Mouse (Mus musculus) hindbrain, embryonic 15.5 days (tissue): ENCODE measurements at regions not wholly inside any gene's neighbourhood (a gene's known extent, or its start where the extent isn't known, plus 50 kb on each side); places are given as distances from the start of the nearest gene placed in this dataset.

Experiments used
- ATAC-seq: fragments of 200-750 bp; cut with Nextera tagmentation; 2 replicates; pipeline ENCODE4 v1.8.0; 2017; ENCODE audit warnings: low read depth, moderate number of reproducible peaks, moderate TSS enrichment; ENCODE audit not compliant: low FRiP score
- H3K27ac ChIP-seq: fragments of 300-500 bp; sonication (generic); replicated peaks from 2 replicates; pipeline ENCODE4 v1.5.1; 2015; ENCODE audit warnings: mild to moderate bottlenecking, inconsistent platforms
- H3K27me3 ChIP-seq: fragments of 300-500 bp; sonication (generic); 2 replicates; pipeline ENCODE4 v1.6.1; 2015; ENCODE audit warnings: control low read depth, inconsistent platforms
- H3K36me3 ChIP-seq: fragments of 300-500 bp; sonication (generic); 2 replicates; pipeline ENCODE4 v1.6.1; 2015; ENCODE audit warnings: control low read depth, inconsistent platforms
- H3K4me1 ChIP-seq: fragments of 300-500 bp; sonication (generic); replicated peaks from 2 replicates; pipeline ENCODE4 v1.6.1; 2015; ENCODE audit warnings: control low read depth, inconsistent platforms
- H3K4me2 ChIP-seq: fragments of 300-500 bp; sonication (generic); 2 replicates; pipeline ENCODE4 v1.6.1; 2015; ENCODE audit warnings: moderate library complexity, mild to moderate bottlenecking, inconsistent platforms
- H3K4me3 ChIP-seq: fragments of 300-500 bp; sonication (generic); 2 replicates; pipeline ENCODE4 v1.5.1; 2015; ENCODE audit warnings: mild to moderate bottlenecking, inconsistent platforms
- H3K9ac ChIP-seq: fragments of 300-500 bp; sonication (generic); 2 replicates; pipeline ENCODE4 v1.6.1; 2015; ENCODE audit warnings: inconsistent platforms
- H3K9me3 ChIP-seq: fragments of 300-500 bp; sonication (generic); 2 replicates; pipeline ENCODE4 v1.6.1; 2016; ENCODE audit warnings: control low read depth, inconsistent platforms
- WGBS: fragments of 180-500 bp; shearing (Covaris S2); methylation state at CpG from one replicate; pipeline ENCODE4 v1.1.7; 2015; 5-methylcytosine and 5-hydroxymethylcytosine counted together

GRCm38 (mm10) chr4:56643491-56643890 is 96.4 kb upstream of the Gm26657 start:
- Histone ChIP-seq H3K27ac (peak overlapping the region; percentile 71), H3K4me1 (peaks cover 19% of the 10 kb centered on the region), H3K9me3 (no peaks in the 10 kb centered on the region), H3K4me2 (peak overlapping the region; percentile 50), H3K4me3 (no peak overlapping the region), H3K27me3 (no peaks in the 10 kb centered on the region), H3K9ac (no peak overlapping the region), H3K36me3 (no peaks in the 10 kb centered on the region)
- 69% methylated on average over 1 of the region's 1 CpGs for WGBS
- ATAC-seq = no peak

GRCm38 (mm10) chr4:56639709-56640108 is 100.2 kb upstream of the Gm26657 start:
- no peaks in the 10 kb centered on the region for H3K27me3 ChIP-seq
- H3K4me1 ChIP-seq = peaks cover 15% of the 10 kb centered on the region
- H3K9ac ChIP-seq = no peak overlapping the region
- no peak overlapping the region for H3K4me2 ChIP-seq
- H3K36me3 ChIP-seq = no peaks in the 10 kb centered on the region
- no peaks in the 10 kb centered on the region for H3K9me3 ChIP-seq
- no peak overlapping the region for H3K27ac ChIP-seq
- 58% methylated on average over 4 of the region's 4 CpGs for WGBS
- no peak overlapping the region for H3K4me3 ChIP-seq
- no peak for ATAC-seq

- H3K9ac ChIP-seq = no peak overlapping the region
- H3K36me3 ChIP-seq = no peaks in the 10 kb centered on the region
- WGBS = 58% methylated on average over 14 of the region's 14 CpGs
- no peaks in the 10 kb centered on the region for H3K27me3 ChIP-seq
- no peak overlapping the region for H3K4me3 ChIP-seq
- ATAC-seq = no peak
- no peaks in the 10 kb centered on the region for H3K9me3 ChIP-seq
- no peak overlapping the region for H3K4me2 ChIP-seq
- peaks cover 7% of the 10 kb centered on the region for H3K4me1 ChIP-seq
- H3K27ac ChIP-seq = no peak overlapping the region
These were observed 101.0 kb upstream of the Gm26657 start for GRCm38 (mm10) chr4:56638704-56639478.

GRCm38 (mm10) chr4:56636265-56636664 is 103.6 kb upstream of the Gm26657 start:
- no peak for ATAC-seq
- no peak overlapping the region for H3K27ac ChIP-seq
- 58% methylated on average over 1 of the region's 1 CpGs for WGBS
- no peaks in the 10 kb centered on the region for H3K27me3 ChIP-seq
- no peaks in the 10 kb centered on the region; the same call in 1 of the 2 replicates for H3K4me1 ChIP-seq
- H3K9me3 ChIP-seq = no peaks in the 10 kb centered on the region
- H3K36me3 ChIP-seq = no peaks in the 10 kb centered on the region
- H3K4me2 ChIP-seq = no peak overlapping the region
- no peak overlapping the region for H3K9ac ChIP-seq
- H3K4me3 ChIP-seq = no peak overlapping the region

- Histone ChIP-seq H3K4me3 (no peak overlapping the region), H3K9me3 (no peaks in the 10 kb centered on the region), H3K9ac (no peak overlapping the region), H3K4me2 (no peak overlapping the region), H3K4me1 (no peaks in the 10 kb centered on the region; the same call in 1 of the 2 replicates), H3K27me3 (no peaks in the 10 kb centered on the region), H3K27ac (no peak overlapping the region), H3K36me3 (no peaks in the 10 kb centered on the region)
- 72% methylated on average over 4 of the region's 4 CpGs for WGBS
- ATAC-seq = no peak
These were observed 106.3 kb upstream of the Gm26657 start for GRCm38 (mm10) chr4:56633528-56633927.

- WGBS = 65% methylated on average over 6 of the region's 6 CpGs
- Histone ChIP-seq H3K4me2 (no peak overlapping the region), H3K9ac (no peak overlapping the region), H3K4me1 (no peaks in the 10 kb centered on the region; the same call in 1 of the 2 replicates), H3K27ac (no peak overlapping the region), H3K36me3 (no peaks in the 10 kb centered on the region), H3K27me3 (no peaks in the 10 kb centered on the region), H3K4me3 (no peak overlapping the region), H3K9me3 (no peaks in the 10 kb centered on the region)
- no peak for ATAC-seq
These were observed 109.6 kb upstream of the Gm26657 start for GRCm38 (mm10) chr4:56630251-56630650.

GRCm38 (mm10) chr4:56627206-56627605 is 112.7 kb upstream of the Gm26657 start:
- H3K27me3 ChIP-seq = no peaks in the 10 kb centered on the region
- H3K9me3 ChIP-seq = no peaks in the 10 kb centered on the region
- no peaks in the 10 kb centered on the region for H3K36me3 ChIP-seq
- no peak overlapping the region for H3K27ac ChIP-seq
- WGBS = 64% methylated on average over 7 of the region's 7 CpGs
- no peak overlapping the region for H3K4me2 ChIP-seq
- no peak overlapping the region for H3K4me3 ChIP-seq
- no peaks in the 10 kb centered on the region; the same call in 1 of the 2 replicates for H3K4me1 ChIP-seq
- H3K9ac ChIP-seq = no peak overlapping the region
- ATAC-seq = no peak

- ATAC-seq = no peak
- Histone ChIP-seq H3K4me3 (no peak overlapping the region), H3K27ac (no peak overlapping the region), H3K9ac (no peak overlapping the region), H3K27me3 (no peaks in the 10 kb centered on the region), H3K4me1 (no peaks in the 10 kb centered on the region), H3K36me3 (no peaks in the 10 kb centered on the region), H3K4me2 (no peak overlapping the region), H3K9me3 (no peaks in the 10 kb centered on the region)
- WGBS = 83% methylated on average over 4 of the region's 4 CpGs
These were observed 118.1 kb upstream of the Gm26657 start for GRCm38 (mm10) chr4:56621782-56622181.

- H3K4me1 ChIP-seq = no peaks in the 10 kb centered on the region
- no peak overlapping the region for H3K9ac ChIP-seq
- no peak overlapping the region for H3K27ac ChIP-seq
- no peak overlapping the region for H3K4me3 ChIP-seq
- no peak for ATAC-seq
- H3K9me3 ChIP-seq = no peaks in the 10 kb centered on the region
- no peaks in the 10 kb centered on the region for H3K36me3 ChIP-seq
- no peak overlapping the region for H3K4me2 ChIP-seq
- no peaks in the 10 kb centered on the region for H3K27me3 ChIP-seq
- 85% methylated on average over 1 of the region's 1 CpGs for WGBS
These were observed 118.5 kb upstream of the Gm26657 start for GRCm38 (mm10) chr4:56621356-56621755.

- H3K9me3 ChIP-seq = no peaks in the 10 kb centered on the region
- H3K4me3 ChIP-seq = no peak overlapping the region
- WGBS = 95% methylated on average over 7 of the region's 7 CpGs
- no peak overlapping the region for H3K27ac ChIP-seq
- ATAC-seq = no peak
- no peak overlapping the region for H3K9ac ChIP-seq
- no peak overlapping the region for H3K4me2 ChIP-seq
- no peaks in the 10 kb centered on the region for H3K4me1 ChIP-seq
- no peaks in the 10 kb centered on the region for H3K27me3 ChIP-seq
- no peaks in the 10 kb centered on the region for H3K36me3 ChIP-seq
These were observed 119.2 kb upstream of the Gm26657 start for GRCm38 (mm10) chr4:56620628-56621027.

GRCm38 (mm10) chr4:56619803-56620202 is 120.1 kb upstream of the Gm26657 start:
- Histone ChIP-seq H3K27ac (no peak overlapping the region), H3K4me3 (no peak overlapping the region), H3K4me2 (no peak overlapping the region), H3K27me3 (no peaks in the 10 kb centered on the region), H3K9ac (no peak overlapping the region), H3K36me3 (no peaks in the 10 kb centered on the region), H3K4me1 (no peaks in the 10 kb centered on the region), H3K9me3 (no peaks in the 10 kb centered on the region)
- ATAC-seq = no peak

GRCm38 (mm10) chr4:56619054-56619453 is 120.8 kb upstream of the Gm26657 start:
- Histone ChIP-seq H3K36me3 (no peaks in the 10 kb centered on the region), H3K27me3 (no peaks in the 10 kb centered on the region), H3K9ac (no peak overlapping the region), H3K4me1 (no peaks in the 10 kb centered on the region), H3K9me3 (no peaks in the 10 kb centered on the region), H3K4me2 (no peak overlapping the region), H3K4me3 (no peak overlapping the region), H3K27ac (no peak overlapping the region)
- whole genome bisulfite sequencing = 97% methylated on average over 3 of the region's 3 CpGs
- no peak for ATAC-seq

- H3K27ac ChIP-seq = no peak overlapping the region
- no peak overlapping the region for H3K9ac ChIP-seq
- H3K4me3 ChIP-seq = no peak overlapping the region
- H3K9me3 ChIP-seq = no peaks in the 10 kb centered on the region
- ATAC-seq = no peak
- H3K36me3 ChIP-seq = no peaks in the 10 kb centered on the region
- no peak overlapping the region for H3K4me2 ChIP-seq
- H3K27me3 ChIP-seq = no peaks in the 10 kb centered on the region
- H3K4me1 ChIP-seq = no peaks in the 10 kb centered on the region
- 91% methylated on average over 5 of the region's 5 CpGs for WGBS
These were observed 121.4 kb upstream of the Gm26657 start for GRCm38 (mm10) chr4:56618433-56618832.
